Mouse (Mus musculus) forebrain, embryonic 14.5 days (tissue): ENCODE data around the gene Cox11. TPM values are rescaled to one million over a fixed set of nuclear protein-coding genes. Genes with fewer than 3 reads are reported as not detected.

Experiments
- ATAC-seq: fragments of 200-750 bp; cut with Nextera tagmentation; 2 replicates; pipeline ENCODE4 v1.8.0; 2017; ENCODE audit warnings: mild to moderate bottlenecking, moderate library complexity
- DNase-seq: peaks from one replicate; pipeline ENCODE4 v3.0.0-alpha.2; 2015; ENCODE audit warnings: low spot score
- H3K27ac ChIP-seq: fragments of 300-500 bp; sonication (generic); 2 replicates; pipeline ENCODE4 v1.5.1; 2014; ENCODE audit warnings: low read depth, mild to moderate bottlenecking, control low read depth, low read length, moderate library complexity
- H3K27me3 ChIP-seq: fragments of 300-500 bp; sonication (generic); replicated peaks from 2 replicates; pipeline ENCODE4 v1.6.1; 2014; ENCODE audit warnings: low read length, control low read depth, mixed read lengths; ENCODE audit not compliant: control insufficient read depth, insufficient read depth
- H3K36me3 ChIP-seq: fragments of 300-500 bp; sonication (generic); 2 replicates; pipeline ENCODE4 v1.6.1; 2014; ENCODE audit warnings: low read length, control low read depth; ENCODE audit not compliant: control insufficient read depth, insufficient read depth
- H3K4me1 ChIP-seq: fragments of 300-500 bp; sonication (generic); 2 replicates; pipeline ENCODE4 v1.6.1; 2014; ENCODE audit warnings: antibody characterized with exemption, low read length, control low read depth; ENCODE audit not compliant: control insufficient read depth, insufficient read depth
- H3K4me2 ChIP-seq: fragments of 300-500 bp; sonication (generic); 2 replicates; pipeline ENCODE4 v1.6.1; 2014; ENCODE audit warnings: mild to moderate bottlenecking, control low read depth, low read length
- H3K4me3 ChIP-seq: fragments of 300-500 bp; sonication (generic); 2 replicates; pipeline ENCODE4 v1.5.1; 2014; ENCODE audit warnings: low read depth, low read length, control low read depth
- H3K9ac ChIP-seq: fragments of 300-500 bp; sonication (generic); 2 replicates; pipeline ENCODE4 v1.6.1; 2014; ENCODE audit warnings: mild to moderate bottlenecking, low read length, control low read depth, moderate library complexity
- H3K9me3 ChIP-seq: fragments of 300-500 bp; sonication (generic); replicated peaks from 2 replicates; pipeline ENCODE4 v1.6.1; 2016; ENCODE audit warnings: low read length, control low read depth, mixed read lengths; ENCODE audit not compliant: control insufficient read depth
- WGBS: fragments of 180-500 bp; shearing (Covaris S2); extraction: QIAGEN DNeasy Blood & Tissue Kit; methylation state at CpG from one replicate; pipeline ENCODE4 v1.1.7; 2014; 5-methylcytosine and 5-hydroxymethylcytosine counted together
- polyA plus RNA-seq: library from polyadenylated mRNA; unstranded; fragments of >200 nt; fragmentation: Nextera tagmentation; extraction: Ambion mirVana; gene quantifications from 2 replicates; pipeline ENCODE4 v1.2.1, GENCODE M21; 2014

Cox11 gene
- polyA plus RNA-seq, 1 experiment from 2014 or later, result 22.1 TPM

- no peak overlapping the region for H3K4me3 ChIP-seq
- H3K27me3 ChIP-seq, result no peaks in the 10 kb centered on the region
- no peak overlapping the region for H3K27ac ChIP-seq
- H3K4me2 ChIP-seq, result no peak overlapping the region
- H3K4me1 ChIP-seq, result no peaks in the 10 kb centered on the region
- H3K36me3 ChIP-seq, result peaks cover 7% of the 10 kb centered on the region; the same call in 1 of the 2 replicates
- no peak for ATAC-seq
- no peaks in the 10 kb centered on the region for H3K9me3 ChIP-seq
- H3K9ac ChIP-seq, result no peak overlapping the region
- WGBS, result 93% methylated on average over 12 of the region's 12 CpGs
- no peak for DNase-seq
Observed at GRCm38 (mm10) chr11:90657527-90657926, 19.6 kb downstream of the Cox11 start.

GRCm38 (mm10) chr11:90660662-90661061, 22.7 kb downstream of the Cox11 start:
- Histone ChIP-seq H3K9me3 (no peaks in the 10 kb centered on the region), H3K36me3 (peaks cover 4% of the 10 kb centered on the region; the same call in 1 of the 2 replicates), H3K27ac (no peak overlapping the region), H3K27me3 (no peaks in the 10 kb centered on the region), H3K4me1 (peaks cover 17% of the 10 kb centered on the region), H3K4me2 (no peak overlapping the region), H3K4me3 (no peak overlapping the region), H3K9ac (no peak overlapping the region)
- DNase-seq, result no peak
- no peak for ATAC-seq
- WGBS, result 88% methylated on average over 4 of the region's 4 CpGs

GRCm38 (mm10) chr11:90663052-90663451, 25.1 kb downstream of the Cox11 start:
- Histone ChIP-seq H3K36me3 (no peaks in the 10 kb centered on the region), H3K4me1 (peaks cover 17% of the 10 kb centered on the region), H3K27ac (no peak overlapping the region), H3K4me3 (no peak overlapping the region), H3K27me3 (no peaks in the 10 kb centered on the region), H3K9ac (no peak overlapping the region), H3K4me2 (no peak overlapping the region), H3K9me3 (no peaks in the 10 kb centered on the region)
- ATAC-seq (peak; percentile 5; the same call in 1 of the 2 replicates), DNase-seq (no peak)
- WGBS, result 61% methylated on average over 3 of the region's 3 CpGs

GRCm38 (mm10) chr11:90663618-90664297, 25.8 kb downstream of the Cox11 start:
- H3K36me3 ChIP-seq, result no peaks in the 10 kb centered on the region
- H3K27ac ChIP-seq, result no peak overlapping the region
- ATAC-seq (peak; percentile 52), DNase-seq (peak; percentile 58)
- peaks cover 17% of the 10 kb centered on the region for H3K4me1 ChIP-seq
- H3K9ac ChIP-seq, result no peak overlapping the region; the same call in 1 of the 2 replicates
- H3K4me3 ChIP-seq, result no peak overlapping the region
- no peaks in the 10 kb centered on the region for H3K9me3 ChIP-seq
- H3K4me2 ChIP-seq, result no peak overlapping the region
- 5% methylated on average over 5 of the region's 5 CpGs for WGBS
- no peaks in the 10 kb centered on the region for H3K27me3 ChIP-seq

GRCm38 (mm10) chr11:90664345-90664986, 26.5 kb downstream of the Cox11 start:
- DNase-seq (peak; percentile 32), ATAC-seq (no peak)
- peak overlapping the region; percentile 61; the same call in 1 of the 2 replicates for H3K27ac ChIP-seq
- no peak overlapping the region for H3K4me2 ChIP-seq
- peaks cover 17% of the 10 kb centered on the region for H3K4me1 ChIP-seq
- no peaks in the 10 kb centered on the region for H3K9me3 ChIP-seq
- no peaks in the 10 kb centered on the region for H3K27me3 ChIP-seq
- WGBS, result 20% methylated on average over 8 of the region's 8 CpGs
- no peak overlapping the region for H3K9ac ChIP-seq
- H3K36me3 ChIP-seq, result 0 out of 2 replicates have a peak, but pooled peaks cover under 1% of the 10 kb centered on the region
- H3K4me3 ChIP-seq, result no peak overlapping the region

GRCm38 (mm10) chr11:90665161-90665560, 27.2 kb downstream of the Cox11 start:
- no peaks in the 10 kb centered on the region for H3K27me3 ChIP-seq
- peak; percentile 81 for ATAC-seq
- WGBS, result 0% methylated on average over 6 of the region's 6 CpGs
- peaks cover 7% of the 10 kb centered on the region; the same call in 1 of the 2 replicates for H3K36me3 ChIP-seq
- H3K4me1 ChIP-seq, result peaks cover 17% of the 10 kb centered on the region
- no peaks in the 10 kb centered on the region for H3K9me3 ChIP-seq
- no peak overlapping the region for H3K9ac ChIP-seq
- no peak overlapping the region for H3K4me3 ChIP-seq
- DNase-seq, result peak; percentile 70
- no peak overlapping the region for H3K4me2 ChIP-seq
- H3K27ac ChIP-seq, result peak overlapping the region; percentile 61

- Histone ChIP-seq H3K9me3 (no peaks in the 10 kb centered on the region), H3K9ac (no peak overlapping the region), H3K4me3 (no peak overlapping the region), H3K27me3 (no peaks in the 10 kb centered on the region), H3K36me3 (peaks cover 7% of the 10 kb centered on the region; the same call in 1 of the 2 replicates), H3K27ac (no peak overlapping the region), H3K4me2 (no peak overlapping the region), H3K4me1 (peaks cover 17% of the 10 kb centered on the region)
- DNase-seq (no peak), ATAC-seq (no peak)
- 71% methylated on average over 3 of the region's 3 CpGs for WGBS
Observed at GRCm38 (mm10) chr11:90666144-90666757, 28.3 kb downstream of the Cox11 start.

- ATAC-seq (no peak), DNase-seq (no peak)
- Histone ChIP-seq H3K4me2 (no peak overlapping the region), H3K9me3 (no peaks in the 10 kb centered on the region), H3K4me1 (peaks cover 17% of the 10 kb centered on the region), H3K27ac (no peak overlapping the region), H3K27me3 (no peaks in the 10 kb centered on the region), H3K4me3 (no peak overlapping the region), H3K36me3 (peaks cover 7% of the 10 kb centered on the region; the same call in 1 of the 2 replicates), H3K9ac (no peak overlapping the region)
- 89% methylated on average over 4 of the region's 4 CpGs for WGBS
Observed at GRCm38 (mm10) chr11:90666916-90667315, 28.9 kb downstream of the Cox11 start.
